ENCODE assay signal across 8 mouse cellular contexts in genomic region chr11:23667128-23667527, GRCm38 (mm10). TPM values are rescaled to one million over a fixed set of nuclear protein-coding genes. Genes with fewer than 3 reads are reported as not detected.
DNase-seq lines count a peak whose midpoint lies in the region; ATAC-seq lines count a peak whose summit lies in the region.

No protein-coding gene starts in this region.

- H3K27ac ChIP-seq in hindbrain, embryonic 15.5 days (replicated peaks), result no peak overlapping the region

- DNase-seq in CD4-positive, CD25-positive, alpha-beta regulatory T cell, adult 2 months (ENCODE audit: low read depth, low spot score), result peak; percentile 39
- peak; percentile 36 for DNase-seq in retina, postnatal 1 day
- DNase-seq in retina, embryonic 14.5 days (ENCODE audit: low spot score), result no peak
- DNase-seq in lung, postnatal 36 days, result peak; percentile 37
- no peak for DNase-seq in frontal cortex, postnatal 14 days (ENCODE audit: low spot score in 2 of 2)

- no peaks in the 10 kb centered on the region for H3K9me3 ChIP-seq in hindbrain, embryonic 15.5 days

- H3K4me1 ChIP-seq in hindbrain, embryonic 15.5 days (replicated peaks), result peaks cover 20% of the 10 kb centered on the region

- H3K9ac ChIP-seq in hindbrain, embryonic 15.5 days, result no peak overlapping the region

- H3K4me3 ChIP-seq in hindbrain, embryonic 15.5 days, result peak overlapping the region; percentile 95

- H3K4me2 ChIP-seq in hindbrain, embryonic 15.5 days, result peak overlapping the region; percentile 77

- 28% methylated on average over 3 of the region's 3 CpGs for WGBS in hindbrain, embryonic 15.5 days

- H3K27me3 ChIP-seq in hindbrain, embryonic 15.5 days, result no peaks in the 10 kb centered on the region

- H3K36me3 ChIP-seq in hindbrain, embryonic 15.5 days, result no peaks in the 10 kb centered on the region

- no peak for ATAC-seq in CD4-positive, CD25-positive, alpha-beta regulatory T cell, adult 4 months
- no peak for ATAC-seq in hindbrain, embryonic 15.5 days (ENCODE audit: low FRiP score, low read depth)
- ATAC-seq in activated CD4-positive, CD25-positive, alpha-beta regulatory T cell, adult 4 months, result no peak

RNA-seq across cellular contexts. Expression of gene Pex13, which starts 1.4 kb away (rescaled TPM):
- 10 to 100 TPM in 1 of 2 experiments, 1 to 10 TPM in 1; 9.1 to 11.3 TPM for polyA plus RNA-seq in CD4-positive, CD25-positive, alpha-beta regulatory T cell, adult 4 months (2017; shearing (Covaris generic))
- polyA plus RNA-seq in hindbrain, embryonic 15.5 days (2015; fragmentation: Nextera tagmentation; extraction: Ambion mirVana), result 31.6 TPM in 2 replicates
- polyA plus RNA-seq in activated CD4-positive, CD25-positive, alpha-beta regulatory T cell, adult 4 months (2017; shearing (Covaris generic)), result 10 to 100 TPM; 10.4 to 11.7 TPM

RNA-seq across cellular contexts. Expression of gene Pus10, which starts 1.7 kb away (rescaled TPM):
- 10 to 100 TPM; 20.7 to 22.2 TPM for polyA plus RNA-seq in CD4-positive, CD25-positive, alpha-beta regulatory T cell, adult 4 months (2017; shearing (Covaris generic))
- 10.9 and 12.0 TPM in 2 replicates for polyA plus RNA-seq in hindbrain, embryonic 15.5 days (2015; fragmentation: Nextera tagmentation; extraction: Ambion mirVana)
- polyA plus RNA-seq in activated CD4-positive, CD25-positive, alpha-beta regulatory T cell, adult 4 months (2017; shearing (Covaris generic)), result 10 to 100 TPM; 20.9 to 22.7 TPM

RNA-seq across cellular contexts. Expression of gene 0610010F05Rik, which starts 33.7 kb away (rescaled TPM):
- polyA plus RNA-seq in CD4-positive, CD25-positive, alpha-beta regulatory T cell, adult 4 months (2017; shearing (Covaris generic)), result 1 to 10 TPM; 1.6 to 2.0 TPM
- polyA plus RNA-seq in hindbrain, embryonic 15.5 days (2015; fragmentation: Nextera tagmentation; extraction: Ambion mirVana), result 113 and 125 TPM in 2 replicates
- polyA plus RNA-seq in activated CD4-positive, CD25-positive, alpha-beta regulatory T cell, adult 4 months (2017; shearing (Covaris generic)), result 1 to 10 TPM; 1.7 to 2.3 TPM

Comparison
In these comparisons a context has a peak if more than half of its experiments do, and no peak if none do; other contexts are left out.
1. DNase-seq: peak in CD4-positive, CD25-positive, alpha-beta regulatory T cell, adult 2 months (single experiment), retina, postnatal 1 day (single experiment) and lung, postnatal 36 days (single experiment); none in retina, embryonic 14.5 days (single experiment) and frontal cortex, postnatal 14 days (0 of 2).
2. RNA of gene 0610010F05Rik, which starts 33.7 kb away (polyA plus RNA-seq): 113 to 125 TPM in hindbrain, embryonic 15.5 days; 1.7 to 2.3 TPM in activated CD4-positive, CD25-positive, alpha-beta regulatory T cell, adult 4 months and 1.6 to 2.0 TPM in CD4-positive, CD25-positive, alpha-beta regulatory T cell, adult 4 months; every median in the first group is over 10 times any median in the second.